Mouse (Mus musculus): ENCODE results near the gene Slit3.

Gene Slit3

DNA sequence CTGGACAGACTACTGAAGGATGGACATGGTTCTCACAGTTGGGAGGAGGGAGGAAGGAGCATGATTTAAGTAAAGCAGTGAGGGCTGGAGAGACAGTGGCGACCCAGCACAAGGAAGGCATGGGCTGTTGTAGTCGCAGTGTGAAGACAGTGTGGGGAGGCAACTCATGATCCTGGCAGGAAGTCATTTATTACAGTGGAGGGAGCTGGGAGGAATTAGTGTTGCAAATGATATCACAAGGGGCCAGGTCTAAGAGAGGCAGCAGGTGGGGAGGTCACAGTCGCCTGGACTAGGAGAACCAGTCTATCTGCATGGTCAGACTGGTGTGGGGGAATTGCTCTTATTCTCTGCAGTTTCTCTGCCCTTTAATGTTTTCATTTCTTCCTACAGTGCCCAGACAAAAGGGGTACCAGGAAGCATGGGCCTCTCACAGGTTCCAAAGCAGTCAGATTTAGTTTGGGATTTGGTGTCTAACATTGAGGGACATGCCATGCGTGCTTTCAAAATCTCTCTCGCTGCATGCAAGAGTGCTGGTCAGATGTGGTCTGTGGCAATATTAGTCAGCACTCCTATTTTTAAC, 194.5 kb downstream of the Slit3 start:
- no peak for DNase-seq

DNA sequence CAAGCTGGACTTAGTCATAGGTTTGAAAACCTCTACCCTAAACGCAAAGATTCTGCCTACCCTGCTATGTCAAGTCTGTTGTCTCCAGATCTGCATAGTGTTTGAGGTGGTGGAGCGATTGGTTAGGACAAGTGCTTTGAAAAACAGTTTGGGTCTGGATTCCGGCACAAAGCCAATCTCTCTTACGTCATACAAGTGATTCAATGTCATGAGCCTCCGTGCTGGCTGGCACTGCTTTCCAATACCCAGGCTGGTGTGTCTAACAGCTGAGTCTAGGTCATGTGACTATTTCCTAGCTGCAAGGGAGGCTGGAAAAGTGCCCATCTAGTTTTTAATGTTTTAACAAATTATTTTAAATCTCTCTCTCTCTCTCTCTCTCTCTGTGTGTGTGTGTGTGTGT, 196.2 kb downstream of the Slit3 start:
- no peak for DNase-seq

DNA sequence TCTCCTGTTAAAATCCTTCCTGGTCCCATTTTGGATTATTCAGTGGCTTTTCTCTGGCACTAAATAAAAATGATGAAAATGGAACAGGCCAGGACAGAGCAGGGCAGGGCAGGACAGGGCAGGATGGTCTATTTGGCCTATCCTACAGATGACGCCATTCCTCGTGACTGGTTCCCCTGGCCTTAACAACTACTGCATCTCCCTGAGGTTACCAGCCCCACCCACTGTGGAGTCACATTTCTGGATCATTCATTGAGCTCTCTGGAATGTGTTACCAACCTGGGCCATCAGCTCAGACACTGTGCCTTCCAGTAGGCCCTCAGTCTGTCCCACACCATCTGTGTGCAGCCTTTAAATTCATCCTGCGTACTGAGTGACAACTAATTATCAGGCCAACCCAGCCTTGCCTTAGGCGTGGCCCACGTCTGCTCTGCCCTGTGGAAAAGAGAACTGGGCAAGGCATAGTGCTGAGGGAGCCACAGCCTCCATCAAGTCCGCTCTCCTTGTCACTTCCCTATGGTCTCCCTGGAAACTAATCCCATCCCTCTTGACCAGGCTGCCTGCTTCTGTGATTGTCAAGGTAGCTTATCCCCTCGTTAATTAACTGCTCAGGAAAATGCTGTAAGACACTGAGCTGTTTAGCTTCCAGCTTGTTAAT, 196.9 kb downstream of the Slit3 start:
- no peak for DNase-seq

DNA sequence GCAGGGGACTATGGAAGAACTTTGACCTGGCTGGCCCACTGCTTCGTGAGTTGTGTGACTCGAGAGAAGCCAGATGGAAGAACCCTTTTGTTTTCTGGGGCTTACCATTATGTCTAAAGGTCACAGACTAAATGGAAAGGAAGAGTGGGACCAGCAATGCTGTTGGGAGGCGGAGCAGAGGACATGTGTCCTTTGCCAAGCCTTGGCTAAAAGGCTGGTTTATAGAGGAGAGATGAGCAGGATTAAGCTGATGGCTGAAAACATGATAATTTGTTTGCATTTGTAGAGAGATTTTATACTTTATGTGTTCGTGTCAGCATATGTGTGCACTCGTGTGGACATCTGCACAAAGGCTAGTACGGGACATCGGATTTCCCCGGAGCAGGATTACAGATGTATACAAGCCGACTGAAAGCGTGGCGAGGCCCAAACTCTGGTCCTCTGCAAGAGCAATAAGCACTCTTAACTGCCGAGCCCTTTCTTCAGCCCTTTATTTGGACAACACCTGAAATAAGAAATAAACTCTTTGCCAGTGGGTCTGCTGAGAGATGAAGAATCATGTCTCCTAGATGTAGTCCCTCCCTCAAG, 197.5 kb downstream of the Slit3 start:
- DNase-seq, result no peak

DNA sequence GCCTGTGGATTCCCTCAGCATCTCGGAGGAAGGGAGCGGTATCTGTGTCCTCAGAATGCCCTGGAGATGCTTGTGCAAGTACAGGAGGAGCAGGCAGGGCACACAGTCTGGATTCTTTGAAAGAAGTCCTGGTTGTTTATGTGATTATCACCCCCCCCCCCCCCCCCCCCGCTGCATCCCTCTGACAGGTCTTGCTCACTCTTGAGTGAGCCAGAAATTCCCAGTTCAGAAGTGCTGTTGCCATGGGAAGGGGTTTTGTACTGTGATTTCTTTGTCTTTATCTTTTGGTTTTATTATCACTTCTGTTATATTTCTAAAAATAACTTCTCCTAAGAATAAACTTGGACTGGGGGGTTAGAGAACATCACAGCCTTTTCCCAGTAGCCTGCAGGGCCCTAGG, 199.5 kb downstream of the Slit3 start:
- no peak for DNase-seq

DNA sequence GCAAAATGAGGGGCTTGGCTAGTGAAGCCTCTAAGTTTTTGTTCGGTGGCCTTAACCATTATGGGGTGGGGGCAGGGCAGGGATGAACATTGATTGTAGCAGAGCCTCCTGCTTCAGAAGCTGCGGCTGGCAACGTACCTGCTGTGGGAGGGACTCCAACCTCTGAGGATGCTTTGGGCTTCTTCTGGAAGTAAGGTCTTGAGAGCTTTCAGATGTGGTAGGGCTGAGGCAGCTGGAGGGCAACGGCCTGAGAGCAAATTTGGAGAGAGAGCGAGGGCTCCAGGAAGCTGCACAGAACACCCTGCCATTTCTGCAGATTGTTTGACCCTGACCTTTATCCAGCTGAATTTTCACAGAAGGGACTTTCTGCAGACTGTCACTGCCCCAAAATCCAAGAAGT, 203.4 kb downstream of the Slit3 start:
- peak; percentile 67 for DNase-seq

DNA sequence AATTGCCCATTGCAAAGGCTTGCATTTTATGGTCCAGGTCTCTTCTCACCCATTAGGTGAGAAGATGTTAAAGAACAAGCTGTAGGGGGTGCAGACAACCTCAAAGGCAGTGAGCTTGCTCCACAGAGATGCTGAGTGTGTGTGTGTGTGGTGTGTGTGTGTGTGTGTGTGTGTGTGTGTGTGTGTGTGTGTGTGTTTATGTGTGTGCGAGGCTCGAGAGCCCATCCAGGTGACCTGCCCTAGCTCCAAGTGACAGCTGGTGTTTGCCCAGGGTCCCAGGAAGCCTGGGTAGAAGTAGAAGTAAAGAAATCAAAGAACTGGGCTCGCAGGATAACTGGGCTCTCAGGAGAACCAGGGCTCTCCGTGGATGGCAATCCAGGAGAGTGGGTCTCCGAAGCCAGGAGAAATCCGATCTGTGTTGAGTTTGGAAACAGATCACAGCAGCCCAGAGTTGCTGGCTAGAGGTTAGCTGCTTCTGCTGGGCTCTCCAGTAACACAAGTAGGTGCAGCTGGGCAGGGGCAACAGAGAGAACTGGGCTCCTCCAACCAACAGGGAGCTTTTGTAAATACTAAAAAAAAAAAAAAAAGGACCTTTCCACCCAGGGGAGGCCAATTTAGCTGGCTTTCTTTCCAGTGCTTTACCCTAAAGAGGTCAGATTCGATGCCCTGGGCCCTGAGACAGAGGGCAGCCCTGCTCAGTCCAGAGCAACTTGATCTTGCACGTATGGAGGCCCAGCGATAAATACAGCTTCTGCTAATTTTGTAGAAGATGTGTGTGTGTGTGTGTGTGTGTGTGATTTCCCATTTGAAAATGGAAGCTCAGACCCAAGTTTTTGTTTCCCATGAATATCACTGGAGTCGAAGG, 204.3 kb downstream of the Slit3 start:
- DNase-seq, result peak; percentile 52

DNA sequence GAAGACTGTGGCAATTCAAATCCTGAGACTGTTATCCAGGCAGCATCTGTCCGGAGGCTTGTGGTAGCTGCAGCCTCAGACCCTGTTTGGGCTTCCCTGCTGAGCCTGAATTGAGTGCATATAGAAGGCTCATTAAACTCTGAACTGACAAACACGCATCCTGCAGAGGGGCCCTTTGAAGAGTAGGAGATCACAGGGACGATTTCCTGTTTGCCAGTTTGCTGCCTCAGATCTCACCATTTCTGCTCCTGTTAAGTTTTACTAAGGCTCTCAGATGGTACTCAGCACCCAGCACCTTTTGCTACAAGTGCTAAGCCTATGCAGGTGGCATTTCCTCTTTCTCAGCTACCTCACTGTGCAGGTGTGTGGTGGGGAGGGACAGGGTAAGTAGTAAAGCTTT, 205.3 kb downstream of the Slit3 start:
- DNase-seq, result peak; percentile 59

DNA sequence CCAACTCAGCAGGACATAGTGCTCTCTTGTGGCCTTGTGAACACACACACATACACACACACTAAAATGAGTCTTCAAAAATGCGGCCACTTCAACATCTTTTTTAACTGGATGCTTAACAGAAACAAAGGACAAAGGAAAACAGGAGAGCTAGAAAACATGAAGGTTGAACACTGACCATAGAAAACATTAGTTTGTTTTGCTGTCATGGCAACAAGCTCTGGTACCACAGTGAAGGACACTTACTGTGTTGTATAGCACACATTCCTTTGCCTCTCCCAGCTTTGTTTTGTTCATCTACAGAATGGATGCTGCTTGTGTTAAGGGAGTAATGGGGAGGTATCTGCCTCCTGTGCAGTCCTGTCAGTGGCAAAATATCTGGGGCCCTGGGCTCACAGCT, 206.9 kb downstream of the Slit3 start:
- DNase-seq, result no peak

DNA sequence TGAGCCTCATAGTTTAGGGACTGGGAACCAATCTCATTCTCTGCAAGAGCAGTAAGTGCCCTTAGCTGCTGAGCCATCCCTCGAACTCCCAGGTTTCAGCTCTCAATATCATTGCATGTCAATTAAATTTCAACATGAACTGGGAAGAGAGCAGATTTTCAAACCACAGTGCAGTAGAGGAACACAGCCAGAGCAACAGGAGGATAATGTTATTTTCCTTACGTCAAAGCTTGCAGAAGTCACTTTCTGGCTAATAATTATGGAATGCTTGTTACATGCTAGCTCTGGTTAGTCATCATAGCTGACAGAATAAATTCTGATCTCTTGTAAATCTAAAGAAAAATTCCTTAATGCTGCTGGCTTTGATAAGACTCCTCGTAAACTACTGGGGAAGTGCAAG, 210.5 kb downstream of the Slit3 start:
- DNase-seq, result no peak

DNA sequence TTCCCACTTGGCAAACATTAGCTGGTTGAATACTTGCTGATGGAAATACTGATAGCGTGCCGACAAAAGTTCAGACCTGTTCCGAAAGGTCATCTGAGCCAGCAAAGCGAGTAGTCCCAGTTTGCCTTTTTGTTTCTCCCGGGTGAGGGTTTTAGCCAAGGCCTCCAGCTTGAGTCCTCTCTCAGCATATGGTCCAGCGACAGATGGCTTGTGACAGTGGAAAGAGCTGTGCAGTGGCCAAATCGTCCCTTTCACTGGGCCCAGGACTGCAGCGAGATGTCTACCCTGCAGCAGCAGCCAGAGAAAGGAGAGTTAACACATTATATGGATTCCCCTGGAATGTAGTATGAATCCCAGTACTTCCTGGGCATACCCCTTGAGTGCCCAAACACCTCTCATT, 215.5 kb downstream of the Slit3 start:
- no peak for DNase-seq

DNA sequence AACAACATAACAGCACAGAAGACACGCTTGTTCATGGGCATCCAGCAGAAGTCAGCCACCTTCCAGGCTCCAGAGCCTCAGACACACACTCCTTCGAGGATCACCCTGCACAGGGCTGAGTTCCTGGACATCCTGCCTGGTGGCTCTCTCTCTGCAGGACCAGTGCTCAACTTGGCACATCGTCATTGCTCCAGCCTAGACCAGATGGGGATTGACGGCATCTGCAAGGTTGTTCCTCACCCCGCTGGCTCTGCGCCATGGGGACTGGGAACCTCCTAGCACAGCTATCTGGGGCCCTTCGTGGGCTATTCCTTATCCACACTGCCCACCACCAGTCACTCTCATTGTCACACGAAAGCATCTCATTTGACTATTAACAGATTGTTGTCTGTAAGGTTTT, 216.5 kb downstream of the Slit3 start:
- no peak for DNase-seq

DNA sequence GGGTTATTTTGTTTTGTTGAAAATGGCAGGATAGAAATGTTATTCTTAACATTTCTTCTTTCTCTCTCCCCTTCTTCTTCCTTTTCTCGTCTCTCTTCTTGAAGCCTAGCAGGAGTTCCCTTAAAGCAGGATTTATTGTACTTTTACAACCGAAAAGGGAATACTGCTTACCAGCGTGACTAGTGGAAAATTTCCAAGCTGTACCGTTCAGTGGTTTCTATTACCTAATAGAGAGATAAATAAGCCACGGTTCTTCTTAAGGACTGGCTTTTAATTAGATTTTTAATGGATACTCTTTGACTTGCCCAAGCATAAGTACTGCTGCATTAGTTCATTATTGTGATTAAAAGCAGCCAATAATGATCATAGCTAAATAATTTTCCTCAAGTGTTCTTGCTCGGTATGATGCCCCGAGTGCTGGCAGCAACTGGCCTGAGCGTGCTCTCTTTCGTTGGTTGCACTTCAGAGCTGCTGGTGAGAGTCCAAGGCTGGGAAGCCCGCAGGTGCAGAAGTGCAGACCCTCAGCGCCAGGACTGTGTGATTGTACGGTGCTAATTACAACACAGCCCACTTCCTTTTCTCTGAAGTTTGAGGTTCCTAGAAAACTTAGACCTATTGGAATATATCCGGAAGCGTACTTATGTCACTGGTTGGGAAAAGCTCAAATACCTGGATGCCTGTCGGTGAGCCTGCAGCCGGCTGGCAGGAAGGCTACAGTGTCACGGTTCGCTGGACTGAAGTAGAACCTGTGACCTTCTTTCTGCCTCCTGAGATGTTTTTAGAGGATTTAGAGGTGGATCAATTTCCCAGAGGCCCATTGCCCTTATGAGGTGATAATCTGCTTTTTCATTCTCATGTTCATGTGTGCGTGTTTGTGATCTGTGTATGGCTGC, 217.1 kb downstream of the Slit3 start:
- DNase-seq, result no peak

DNA sequence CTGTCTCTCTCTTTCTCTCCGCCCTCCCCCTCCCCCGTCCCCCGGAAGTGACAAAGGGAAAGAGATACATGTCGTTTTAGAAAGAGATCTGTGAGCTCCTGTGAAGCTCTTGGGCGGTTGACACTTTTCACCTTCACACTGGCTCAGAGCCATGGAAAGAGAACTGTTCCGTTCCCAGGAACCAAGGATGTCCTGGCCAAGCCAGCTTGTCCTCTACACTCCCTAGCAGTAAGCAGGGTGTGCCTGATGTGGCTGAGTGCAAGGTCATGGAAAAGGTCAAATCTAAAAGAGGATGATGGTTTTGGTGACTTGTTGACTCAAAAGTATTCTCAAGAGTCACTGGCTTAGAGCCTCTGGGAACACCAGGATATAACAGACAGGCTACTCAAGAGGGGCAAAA, 219.7 kb downstream of the Slit3 start:
- no peak for DNase-seq

DNA sequence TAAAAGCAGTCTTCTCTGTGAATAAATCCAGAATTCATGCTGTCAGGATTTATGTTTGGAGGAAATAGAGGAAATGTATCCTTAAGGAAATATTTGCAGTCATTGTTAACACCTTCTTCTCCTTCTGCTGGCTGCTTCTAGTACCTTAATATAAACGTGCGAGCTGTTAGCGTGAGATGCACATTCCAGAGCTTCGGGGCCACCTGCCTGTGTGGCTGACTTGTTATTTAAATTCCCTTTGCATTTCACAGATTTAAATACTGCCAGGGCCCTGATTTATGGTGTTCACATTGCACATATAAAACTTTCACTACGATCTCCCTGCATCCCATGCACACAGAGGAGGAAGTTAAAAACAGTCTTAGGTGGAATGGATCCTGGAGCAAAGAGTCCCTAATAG, 221.5 kb downstream of the Slit3 start:
- no peak for DNase-seq

DNA sequence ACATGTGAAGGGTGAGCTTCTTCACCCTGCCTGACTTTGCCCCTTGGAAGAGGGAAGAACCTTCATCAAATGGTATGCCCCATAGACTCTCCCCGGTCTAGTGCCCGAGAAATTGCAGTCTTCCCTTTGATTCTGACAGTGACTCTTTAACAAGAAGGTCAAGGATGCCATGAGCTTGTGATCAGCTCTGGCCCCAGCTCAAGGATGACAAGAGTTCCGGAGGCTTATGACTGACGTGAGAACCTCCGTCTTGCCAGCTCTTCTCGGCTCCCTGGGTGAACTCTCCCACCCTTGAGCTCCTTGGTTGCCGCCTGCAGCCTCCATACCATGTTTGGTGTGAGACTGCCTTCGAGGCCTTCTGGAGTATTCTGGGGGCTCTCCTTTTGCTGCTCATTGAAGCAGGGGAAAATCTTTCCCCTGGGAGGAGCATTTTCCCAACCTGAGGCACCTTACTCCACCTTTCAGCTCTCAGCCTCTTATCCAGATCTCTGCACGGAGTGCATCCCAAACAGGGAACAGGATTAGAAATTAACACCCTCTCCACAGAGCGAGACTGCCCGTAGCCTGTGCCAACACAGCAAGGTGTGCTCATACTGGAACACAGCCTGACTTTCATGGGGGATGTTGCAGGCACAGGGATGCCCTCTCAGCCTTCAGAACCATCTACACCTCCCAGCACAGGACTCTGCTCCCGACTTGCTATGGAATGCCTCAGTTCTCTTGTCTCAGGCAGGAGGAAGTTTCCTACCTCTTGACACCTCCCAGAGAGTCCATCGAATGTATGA, 224.9 kb downstream of the Slit3 start:
- no peak for DNase-seq

DNA sequence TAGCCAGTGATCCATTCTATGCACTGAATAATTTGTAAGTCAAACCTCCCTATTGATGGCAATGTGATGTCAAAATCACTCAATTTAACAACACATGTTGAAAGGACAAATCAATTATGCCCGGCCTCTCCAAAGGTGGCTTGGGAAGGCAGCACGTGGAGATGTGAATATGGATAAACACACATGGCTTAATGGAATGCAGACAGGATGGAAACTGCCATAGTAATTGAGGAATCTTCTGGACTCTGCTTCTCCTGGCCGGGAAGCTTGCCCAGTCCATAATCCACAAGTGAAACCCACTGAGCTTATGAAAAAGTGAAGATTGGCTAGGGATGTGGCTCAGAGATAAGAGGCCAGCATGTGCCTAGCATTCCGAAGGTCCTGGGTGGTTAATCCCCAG, 227.1 kb downstream of the Slit3 start:
- DNase-seq, result no peak

DNA sequence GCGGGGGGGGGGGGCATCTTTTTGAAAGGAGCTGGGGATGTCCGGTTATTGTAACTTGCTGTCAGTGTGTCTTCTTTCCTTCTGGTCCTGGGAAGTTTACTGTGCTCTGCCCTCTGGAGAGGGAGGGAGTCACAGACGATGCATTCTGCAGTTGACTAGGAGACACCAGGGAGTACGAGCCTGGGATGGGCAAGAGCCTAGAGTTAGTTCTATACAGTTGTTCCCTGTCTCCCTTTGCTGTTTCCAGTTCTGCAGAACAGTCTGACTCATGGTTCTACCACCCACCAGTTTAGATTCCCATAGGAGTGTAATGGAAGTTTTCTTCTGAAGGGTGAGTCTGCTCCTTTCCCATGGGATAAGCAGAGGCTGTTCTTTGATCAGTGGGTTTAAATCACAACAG, 229.9 kb downstream of the Slit3 start:
- no peak for DNase-seq

DNA sequence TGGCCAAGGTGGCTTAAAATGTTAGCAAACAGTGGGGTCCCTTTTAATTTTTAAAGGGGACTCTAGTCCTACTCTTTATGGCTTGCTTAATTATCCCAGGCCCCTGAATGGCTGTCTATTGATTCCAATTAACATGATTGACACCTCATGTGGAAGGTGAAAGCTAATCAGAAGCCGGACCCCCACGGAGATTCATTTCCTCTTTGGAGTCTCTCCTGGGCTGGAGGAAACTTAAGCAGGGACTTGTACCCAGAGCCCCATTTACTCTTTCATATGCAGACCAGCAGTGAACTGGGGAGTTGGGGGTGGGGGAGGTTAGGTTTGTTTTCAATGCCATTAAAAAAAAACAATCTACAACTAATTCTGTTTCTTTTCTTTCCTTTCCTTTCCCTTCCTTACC, 230.4 kb downstream of the Slit3 start:
- DNase-seq, result no peak

DNA sequence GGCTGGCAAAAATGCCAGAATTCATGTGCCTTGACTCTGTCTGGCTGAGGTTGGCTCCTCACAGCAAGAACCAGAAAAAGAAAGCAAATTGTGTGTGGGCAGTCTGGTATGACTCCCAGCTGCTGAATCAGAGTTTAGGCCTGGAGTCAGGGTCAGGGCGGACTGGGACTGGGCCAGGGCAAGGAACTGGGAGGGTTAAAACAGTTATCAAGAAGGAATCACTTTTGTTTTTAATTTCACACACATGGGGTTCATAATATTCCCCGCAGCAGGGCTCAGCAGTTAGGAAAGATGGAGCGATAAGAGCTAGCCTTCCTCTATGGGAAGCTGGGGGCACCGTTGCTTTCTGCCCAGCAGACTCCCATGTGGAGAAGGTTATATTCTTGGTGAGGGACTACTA, 234.8 kb downstream of the Slit3 start:
- DNase-seq, result no peak

DNA sequence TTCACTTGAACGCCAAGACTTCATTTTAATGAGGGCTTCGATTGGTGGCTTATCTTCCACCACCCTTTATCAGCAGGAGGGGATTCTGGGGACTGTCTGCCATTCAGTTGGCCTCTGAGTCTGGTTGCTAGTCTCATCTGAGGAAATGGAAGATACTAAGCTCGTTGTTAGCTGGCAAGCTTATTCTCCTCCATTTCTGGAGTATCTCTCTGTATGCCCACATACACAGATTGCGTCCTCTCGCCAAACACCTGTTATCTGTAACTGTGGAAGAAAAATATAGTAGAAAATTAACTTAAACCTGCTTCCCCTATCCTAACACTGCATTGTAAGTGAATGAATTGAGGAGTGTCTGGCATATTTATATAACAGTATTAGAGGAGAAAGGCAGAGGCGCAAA, 240.0 kb downstream of the Slit3 start:
- DNase-seq, result no peak

DNA sequence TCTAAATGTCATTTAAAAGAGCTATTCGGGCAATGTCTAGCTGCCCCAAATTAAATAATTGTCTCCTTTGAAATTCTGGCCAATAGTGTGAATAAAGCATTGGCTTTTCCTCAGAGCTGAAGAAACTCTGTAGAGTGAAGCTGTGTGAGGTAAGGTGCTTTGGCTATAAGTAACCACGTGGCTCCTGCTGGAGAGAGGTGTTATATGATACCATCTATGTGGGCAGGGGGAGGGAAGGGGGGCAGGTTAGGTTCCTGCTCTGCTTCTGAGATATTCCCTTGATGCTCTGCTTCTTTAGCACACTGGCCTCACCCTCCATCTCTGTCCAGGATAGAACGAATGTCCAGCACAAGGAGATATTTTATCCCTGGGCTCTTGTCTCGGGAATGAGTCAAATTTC, 242.0 kb downstream of the Slit3 start:
- no peak for DNase-seq

Data from thymus, postnatal 4 days (tissue).